Mouse (Mus musculus): ENCODE results near the gene Ndel1. TPM values are rescaled to one million over a fixed set of nuclear protein-coding genes. Genes with fewer than 3 reads are reported as not detected.

The Ndel1 gene
- 46.7 and 70.6 TPM in 2 replicates for polyA plus RNA-seq (2014; fragmentation: Nextera tagmentation; extraction: Ambion mirVana)

GRCm38 (mm10) chr11:68871748-68872147 is at the start of gene Ndel1:
TSS of gene Ndel1 (minus strand) at chr11:68871858.
- peak; percentile 20; the same call in 1 of the 2 replicates for ATAC-seq (ENCODE audit: low FRiP score, low TSS enrichment)
- no peak within 1 kb of the TSS for H3K27ac ChIP-seq (ENCODE audit: low read depth, low read length)
- 17% methylated on average over 6 of the region's 6 CpGs for WGBS

GRCm38 (mm10) chr11:68914566-68914965 is 42.9 kb upstream of the Ndel1 start:
- 96% methylated on average over 4 of the region's 4 CpGs for WGBS

More at GRCm38 (mm10) chr11:68871748-68872147, at the start of gene Ndel1:
- Histone ChIP-seq H3K36me3 (ENCODE audit: control insufficient read depth, insufficient read depth, low read length) (no peaks in the 10 kb centered on the region), H3K4me3 (ENCODE audit: low read length) (no peak within 1 kb of the TSS), H3K4me2 (replicated peaks; ENCODE audit: low read depth, low read length) (no peak within 1 kb of the TSS), H3K9ac (ENCODE audit: low read depth, low read length) (no peak within 1 kb of the TSS), H3K4me1 (ENCODE audit: control insufficient read depth, insufficient read depth, low read length) (no peaks in the 10 kb centered on the region), H3K27me3 (ENCODE audit: control insufficient read depth, insufficient read depth, low read length) (no peaks in the 10 kb centered on the region), H3K9me3 (ENCODE audit: control insufficient read depth, low read length) (no peaks in the 10 kb centered on the region)

GRCm38 (mm10) chr11:68911531-68912177 is 40.0 kb upstream of the Ndel1 start:
- peaks cover 1% of the 10 kb centered on the region; the same call in 1 of the 2 replicates for H3K36me3 ChIP-seq (ENCODE audit: control insufficient read depth, insufficient read depth, low read length)
- peak overlapping the region; percentile 89 for H3K27ac ChIP-seq (ENCODE audit: low read depth, low read length)
- ATAC-seq (ENCODE audit: low FRiP score, low TSS enrichment): no peak
- H3K4me3 ChIP-seq (ENCODE audit: low read length): no peak overlapping the region
- no peaks in the 10 kb centered on the region for H3K27me3 ChIP-seq (ENCODE audit: control insufficient read depth, insufficient read depth, low read length)
- 17% methylated on average over 14 of the region's 14 CpGs for WGBS
- 0 out of 2 replicates have a peak, but pooled peaks cover 8% of the 10 kb centered on the region for H3K4me1 ChIP-seq (ENCODE audit: control insufficient read depth, insufficient read depth, low read length)
- peak overlapping the region; percentile 19; the same call in 1 of the 2 replicates for H3K4me2 ChIP-seq (replicated peaks; ENCODE audit: low read depth, low read length)
- H3K9me3 ChIP-seq (ENCODE audit: control insufficient read depth, low read length): no peaks in the 10 kb centered on the region
- H3K9ac ChIP-seq (ENCODE audit: low read depth, low read length): peak overlapping the region; percentile 45

More at GRCm38 (mm10) chr11:68914566-68914965, 42.9 kb upstream of the Ndel1 start:
- Histone ChIP-seq H3K9me3 (ENCODE audit: control insufficient read depth, low read length) (no peaks in the 10 kb centered on the region), H3K4me1 (ENCODE audit: control insufficient read depth, insufficient read depth, low read length) (0 out of 2 replicates have a peak, but pooled peaks cover 8% of the 10 kb centered on the region), H3K4me2 (replicated peaks; ENCODE audit: low read depth, low read length) (no peak overlapping the region), H3K27me3 (ENCODE audit: control insufficient read depth, insufficient read depth, low read length) (no peaks in the 10 kb centered on the region), H3K36me3 (ENCODE audit: control insufficient read depth, insufficient read depth, low read length) (no peaks in the 10 kb centered on the region), H3K9ac (ENCODE audit: low read depth, low read length) (no peak overlapping the region), H3K4me3 (ENCODE audit: low read length) (no peak overlapping the region), H3K27ac (ENCODE audit: low read depth, low read length) (no peak overlapping the region)
- no peak for ATAC-seq (ENCODE audit: low FRiP score, low TSS enrichment)

- H3K4me1 ChIP-seq (ENCODE audit: control insufficient read depth, insufficient read depth, low read length): 0 out of 2 replicates have a peak, but pooled peaks cover 5% of the 10 kb centered on the region
- no peak for ATAC-seq (ENCODE audit: low FRiP score, low TSS enrichment)
- no peaks in the 10 kb centered on the region for H3K9me3 ChIP-seq (ENCODE audit: control insufficient read depth, low read length)
- H3K9ac ChIP-seq (ENCODE audit: low read depth, low read length): no peak overlapping the region
- peaks cover 28% of the 10 kb centered on the region for H3K36me3 ChIP-seq (ENCODE audit: control insufficient read depth, insufficient read depth, low read length)
- 47% methylated on average over 7 of the region's 7 CpGs for WGBS
- no peak overlapping the region for H3K4me3 ChIP-seq (ENCODE audit: low read length)
- H3K27me3 ChIP-seq (ENCODE audit: control insufficient read depth, insufficient read depth, low read length): no peaks in the 10 kb centered on the region
- H3K27ac ChIP-seq (ENCODE audit: low read depth, low read length): no peak overlapping the region
- H3K4me2 ChIP-seq (replicated peaks; ENCODE audit: low read depth, low read length): no peak overlapping the region
Measured at GRCm38 (mm10) chr11:68908846-68909503, 37.3 kb upstream of the Ndel1 start.

- peaks cover 43% of the 10 kb centered on the region for H3K36me3 ChIP-seq (ENCODE audit: control insufficient read depth, insufficient read depth, low read length)
- peaks cover 11% of the 10 kb centered on the region; the same call in 1 of the 2 replicates for H3K4me1 ChIP-seq (ENCODE audit: control insufficient read depth, insufficient read depth, low read length)
- H3K27ac ChIP-seq (ENCODE audit: low read depth, low read length): no peak overlapping the region
- no peaks in the 10 kb centered on the region for H3K27me3 ChIP-seq (ENCODE audit: control insufficient read depth, insufficient read depth, low read length)
- H3K4me3 ChIP-seq (ENCODE audit: low read length): no peak overlapping the region
- H3K4me2 ChIP-seq (replicated peaks; ENCODE audit: low read depth, low read length): no peak overlapping the region
- no peaks in the 10 kb centered on the region for H3K9me3 ChIP-seq (ENCODE audit: control insufficient read depth, low read length)
- no peak overlapping the region for H3K9ac ChIP-seq (ENCODE audit: low read depth, low read length)
- ATAC-seq (ENCODE audit: low FRiP score, low TSS enrichment): no peak
- 79% methylated on average over 3 of the region's 3 CpGs for WGBS
Measured at GRCm38 (mm10) chr11:68907251-68907650, 35.6 kb upstream of the Ndel1 start.

GRCm38 (mm10) chr11:68906461-68906790 is 34.8 kb upstream of the Ndel1 start:
- 71% methylated on average over 4 of the region's 4 CpGs for WGBS
- Histone ChIP-seq H3K27me3 (ENCODE audit: control insufficient read depth, insufficient read depth, low read length) (no peaks in the 10 kb centered on the region), H3K9ac (ENCODE audit: low read depth, low read length) (no peak overlapping the region), H3K4me1 (ENCODE audit: control insufficient read depth, insufficient read depth, low read length) (peaks cover 5% of the 10 kb centered on the region; the same call in 1 of the 2 replicates), H3K9me3 (ENCODE audit: control insufficient read depth, low read length) (no peaks in the 10 kb centered on the region), H3K4me3 (ENCODE audit: low read length) (no peak overlapping the region), H3K27ac (ENCODE audit: low read depth, low read length) (no peak overlapping the region), H3K4me2 (replicated peaks; ENCODE audit: low read depth, low read length) (no peak overlapping the region), H3K36me3 (ENCODE audit: control insufficient read depth, insufficient read depth, low read length) (peaks cover 43% of the 10 kb centered on the region)
- peak; percentile 49; the same call in 1 of the 2 replicates for ATAC-seq (ENCODE audit: low FRiP score, low TSS enrichment)

GRCm38 (mm10) chr11:68905665-68906460 is 34.2 kb upstream of the Ndel1 start:
- ATAC-seq (ENCODE audit: low FRiP score, low TSS enrichment): no peak
- Histone ChIP-seq H3K27me3 (ENCODE audit: control insufficient read depth, insufficient read depth, low read length) (no peaks in the 10 kb centered on the region), H3K4me2 (replicated peaks; ENCODE audit: low read depth, low read length) (no peak overlapping the region), H3K27ac (ENCODE audit: low read depth, low read length) (no peak overlapping the region), H3K9ac (ENCODE audit: low read depth, low read length) (no peak overlapping the region), H3K4me3 (ENCODE audit: low read length) (no peak overlapping the region), H3K36me3 (ENCODE audit: control insufficient read depth, insufficient read depth, low read length) (peaks cover 43% of the 10 kb centered on the region), H3K4me1 (ENCODE audit: control insufficient read depth, insufficient read depth, low read length) (peaks cover 5% of the 10 kb centered on the region; the same call in 1 of the 2 replicates), H3K9me3 (ENCODE audit: control insufficient read depth, low read length) (no peaks in the 10 kb centered on the region)
- 88% methylated on average over 9 of the region's 9 CpGs for WGBS

- WGBS: 90% methylated on average over 3 of the region's 3 CpGs
- no peak overlapping the region for H3K27ac ChIP-seq (ENCODE audit: low read depth, low read length)
- H3K4me3 ChIP-seq (ENCODE audit: low read length): no peak overlapping the region
- no peaks in the 10 kb centered on the region for H3K27me3 ChIP-seq (ENCODE audit: control insufficient read depth, insufficient read depth, low read length)
- no peak overlapping the region for H3K9ac ChIP-seq (ENCODE audit: low read depth, low read length)
- no peaks in the 10 kb centered on the region for H3K9me3 ChIP-seq (ENCODE audit: control insufficient read depth, low read length)
- no peak overlapping the region for H3K4me2 ChIP-seq (replicated peaks; ENCODE audit: low read depth, low read length)
- no peak for ATAC-seq (ENCODE audit: low FRiP score, low TSS enrichment)
- H3K4me1 ChIP-seq (ENCODE audit: control insufficient read depth, insufficient read depth, low read length): peaks cover 5% of the 10 kb centered on the region; the same call in 1 of the 2 replicates
- H3K36me3 ChIP-seq (ENCODE audit: control insufficient read depth, insufficient read depth, low read length): peaks cover 43% of the 10 kb centered on the region
Measured at GRCm38 (mm10) chr11:68905138-68905531, 33.5 kb upstream of the Ndel1 start.
